Mouse (Mus musculus) hindbrain, embryonic 11.5 days (tissue): ENCODE results near the gene Patl1. TPM values are rescaled to one million over a fixed set of nuclear protein-coding genes. Genes with fewer than 3 reads are reported as not detected.
A peak's percentile ranks its signal among the peaks of the same experiment; 100 is the strongest.

ENCODE experiments used
- ATAC-seq: fragments of 200-750 bp; cut with Nextera tagmentation; 2 replicates; pipeline ENCODE4 v1.8.0; 2017; ENCODE audit warnings: mild to moderate bottlenecking, moderate TSS enrichment, moderate library complexity; ENCODE audit not compliant: low FRiP score
- DNase-seq: peaks from one replicate; pipeline ENCODE4 v3.0.0-alpha.2; 2015; ENCODE audit warnings: low spot score
- H3K27ac ChIP-seq: fragments of 300-500 bp; sonication (generic); 2 replicates; pipeline ENCODE4 v1.5.1; 2014; ENCODE audit warnings: mild to moderate bottlenecking, low read depth, low read length
- H3K27me3 ChIP-seq: fragments of 300-500 bp; sonication (generic); 2 replicates; pipeline ENCODE4 v1.6.1; 2014; ENCODE audit warnings: mild to moderate bottlenecking, low read length, moderate library complexity, mixed read lengths; ENCODE audit not compliant: control insufficient read depth, insufficient read depth
- H3K36me3 ChIP-seq: fragments of 300-500 bp; sonication (generic); 2 replicates; pipeline ENCODE4 v1.6.1; 2014; ENCODE audit warnings: mild to moderate bottlenecking, low read length, moderate library complexity, mixed read lengths; ENCODE audit not compliant: control insufficient read depth, insufficient read depth
- H3K4me1 ChIP-seq: fragments of 300-500 bp; sonication (generic); replicated peaks from 2 replicates; pipeline ENCODE4 v1.6.1; 2014; ENCODE audit warnings: low read length, mixed read lengths; ENCODE audit not compliant: control insufficient read depth, insufficient read depth
- H3K4me2 ChIP-seq: fragments of 300-500 bp; sonication (generic); replicated peaks from 2 replicates; pipeline ENCODE4 v1.6.1; 2014; ENCODE audit warnings: mild to moderate bottlenecking, low read depth, low read length
- H3K4me3 ChIP-seq: fragments of 300-500 bp; sonication (generic); 2 replicates; pipeline ENCODE4 v1.5.1; 2014; ENCODE audit warnings: low read depth, low read length
- H3K9ac ChIP-seq: fragments of 300-500 bp; sonication (generic); 2 replicates; pipeline ENCODE4 v1.6.1; 2014; ENCODE audit warnings: low read depth, low read length
- H3K9me3 ChIP-seq: fragments of 300-500 bp; sonication (generic); 2 replicates; pipeline ENCODE4 v1.6.1; 2016; ENCODE audit warnings: low read length; ENCODE audit not compliant: control insufficient read depth
- WGBS: fragments of 180-500 bp; shearing (Covaris S2); extraction: QIAGEN DNeasy Blood & Tissue Kit; methylation state at CpG from one replicate; pipeline ENCODE4 v1.1.7; 2014; 5-methylcytosine and 5-hydroxymethylcytosine counted together
- polyA plus RNA-seq: library from polyadenylated mRNA; unstranded; fragments of >200 nt; fragmentation: Nextera tagmentation; extraction: Ambion mirVana; gene quantifications from 2 replicates; pipeline ENCODE4 v1.2.1, GENCODE M21; 2014

Patl1 gene
- polyA plus RNA-seq, 1 experiment from 2014 or later: 26.5 TPM

- Histone ChIP-seq H3K27me3 (no peaks in the 10 kb centered on the region), H3K9me3 (no peaks in the 10 kb centered on the region), H3K27ac (no peak overlapping the region), H3K4me3 (no peak overlapping the region), H3K36me3 (no peaks in the 10 kb centered on the region), H3K4me2 (no peak overlapping the region), H3K4me1 (no peaks in the 10 kb centered on the region), H3K9ac (no peak overlapping the region)
- DNase-seq: no peak
- no peak for ATAC-seq
- WGBS: 95% methylated on average over 5 of the region's 5 CpGs
Measured at GRCm38 (mm10) chr19:11957396-11957795, 45.2 kb downstream of the Patl1 start.

- 82% methylated on average over 8 of the region's 8 CpGs for WGBS
- Histone ChIP-seq H3K4me1 (no peaks in the 10 kb centered on the region), H3K27me3 (no peaks in the 10 kb centered on the region), H3K36me3 (no peaks in the 10 kb centered on the region), H3K4me2 (no peak overlapping the region), H3K4me3 (no peak overlapping the region), H3K9me3 (no peaks in the 10 kb centered on the region), H3K9ac (no peak overlapping the region), H3K27ac (no peak overlapping the region)
- ATAC-seq (no peak), DNase-seq (no peak)
Measured at GRCm38 (mm10) chr19:11957846-11958245, 45.6 kb downstream of the Patl1 start.

GRCm38 (mm10) chr19:11964266-11964665 lies 52.1 kb downstream of the Patl1 start:
- Histone ChIP-seq H3K36me3 (no peaks in the 10 kb centered on the region), H3K27ac (peak overlapping the region; percentile 68; the same call in 1 of the 2 replicates), H3K4me1 (peaks cover 6% of the 10 kb centered on the region), H3K9me3 (no peaks in the 10 kb centered on the region), H3K9ac (peak overlapping the region; percentile 67; the same call in 1 of the 2 replicates), H3K4me2 (peak overlapping the region; percentile 45), H3K27me3 (no peaks in the 10 kb centered on the region), H3K4me3 (no peak overlapping the region)
- 96% methylated on average over 1 of the region's 1 CpGs for WGBS
- ATAC-seq: no peak
- peak; percentile 10 for DNase-seq

GRCm38 (mm10) chr19:11965023-11965942 lies 53.1 kb downstream of the Patl1 start, which contains the start of gene Osbp:
Osbp (plus strand) TSS chr19:11965941.
- Histone ChIP-seq H3K9ac (peak within 1 kb of the TSS; percentile 83), H3K27me3 (no peaks in the 10 kb centered on the region), H3K4me3 (peak within 1 kb of the TSS; percentile 90), H3K4me2 (peak within 1 kb of the TSS; percentile 94), H3K36me3 (no peaks in the 10 kb centered on the region), H3K9me3 (no peaks in the 10 kb centered on the region), H3K27ac (peak within 1 kb of the TSS; percentile 68), H3K4me1 (peaks cover 6% of the 10 kb centered on the region)
- ATAC-seq: peak; percentile 99
- DNase-seq: peak; percentile 97
- WGBS: under 1% methylated on average over 38 of the region's 59 CpGs

- H3K4me3 ChIP-seq: peak overlapping the region; percentile 90
- H3K9ac ChIP-seq: peak overlapping the region; percentile 83
- no peaks in the 10 kb centered on the region for H3K27me3 ChIP-seq
- ATAC-seq (no peak), DNase-seq (peak; percentile 37)
- H3K9me3 ChIP-seq: no peaks in the 10 kb centered on the region
- H3K36me3 ChIP-seq: no peaks in the 10 kb centered on the region
- H3K27ac ChIP-seq: peak overlapping the region; percentile 67; the same call in 1 of the 2 replicates
- H3K4me2 ChIP-seq: peak overlapping the region; percentile 94
- WGBS: 0% methylated on average over 18 of the region's 18 CpGs
- peaks cover 6% of the 10 kb centered on the region for H3K4me1 ChIP-seq
Measured at GRCm38 (mm10) chr19:11966201-11966636, 54.0 kb downstream of the Patl1 start.

- Histone ChIP-seq H3K36me3 (0 out of 2 replicates have a peak, but pooled peaks cover 7% of the 10 kb centered on the region), H3K4me2 (no peak overlapping the region), H3K27me3 (no peaks in the 10 kb centered on the region), H3K9ac (no peak overlapping the region), H3K4me3 (no peak overlapping the region), H3K9me3 (no peaks in the 10 kb centered on the region), H3K4me1 (peaks cover 6% of the 10 kb centered on the region), H3K27ac (no peak overlapping the region)
- 89% methylated on average over 9 of the region's 9 CpGs for WGBS
- DNase-seq (no peak), ATAC-seq (no peak)
Measured at GRCm38 (mm10) chr19:11969155-11970050, 57.2 kb downstream of the Patl1 start.

- Histone ChIP-seq H3K4me2 (no peak overlapping the region), H3K36me3 (0 out of 2 replicates have a peak, but pooled peaks cover 11% of the 10 kb centered on the region)
Measured at GRCm38 (mm10) chr19:11973511-11974222, 61.5 kb downstream of the Patl1 start.

GRCm38 (mm10) chr19:11974223-11974540 lies 62.0 kb downstream of the Patl1 start:
- Histone ChIP-seq H3K27me3 (no peaks in the 10 kb centered on the region), H3K27ac (no peak overlapping the region), H3K9me3 (no peaks in the 10 kb centered on the region), H3K9ac (no peak overlapping the region), H3K4me2 (no peak overlapping the region), H3K4me3 (no peak overlapping the region), H3K36me3 (0 out of 2 replicates have a peak, but pooled peaks cover 15% of the 10 kb centered on the region), H3K4me1 (no peaks in the 10 kb centered on the region)
- ATAC-seq (no peak), DNase-seq (no peak)
- WGBS: 93% methylated on average over 2 of the region's 2 CpGs

More at GRCm38 (mm10) chr19:11973511-11974222, 61.5 kb downstream of the Patl1 start:
- no peak for DNase-seq
- ATAC-seq: no peak
- Histone ChIP-seq H3K27me3 (no peaks in the 10 kb centered on the region), H3K9ac (no peak overlapping the region), H3K27ac (no peak overlapping the region), H3K4me3 (no peak overlapping the region), H3K9me3 (no peaks in the 10 kb centered on the region), H3K4me1 (no peaks in the 10 kb centered on the region)
- 93% methylated on average over 13 of the region's 13 CpGs for WGBS
